Mouse (Mus musculus): ENCODE results near the gene Polr2e.
A peak's percentile ranks its signal among the peaks of the same experiment; 100 is the strongest.

Polr2e gene

DNA sequence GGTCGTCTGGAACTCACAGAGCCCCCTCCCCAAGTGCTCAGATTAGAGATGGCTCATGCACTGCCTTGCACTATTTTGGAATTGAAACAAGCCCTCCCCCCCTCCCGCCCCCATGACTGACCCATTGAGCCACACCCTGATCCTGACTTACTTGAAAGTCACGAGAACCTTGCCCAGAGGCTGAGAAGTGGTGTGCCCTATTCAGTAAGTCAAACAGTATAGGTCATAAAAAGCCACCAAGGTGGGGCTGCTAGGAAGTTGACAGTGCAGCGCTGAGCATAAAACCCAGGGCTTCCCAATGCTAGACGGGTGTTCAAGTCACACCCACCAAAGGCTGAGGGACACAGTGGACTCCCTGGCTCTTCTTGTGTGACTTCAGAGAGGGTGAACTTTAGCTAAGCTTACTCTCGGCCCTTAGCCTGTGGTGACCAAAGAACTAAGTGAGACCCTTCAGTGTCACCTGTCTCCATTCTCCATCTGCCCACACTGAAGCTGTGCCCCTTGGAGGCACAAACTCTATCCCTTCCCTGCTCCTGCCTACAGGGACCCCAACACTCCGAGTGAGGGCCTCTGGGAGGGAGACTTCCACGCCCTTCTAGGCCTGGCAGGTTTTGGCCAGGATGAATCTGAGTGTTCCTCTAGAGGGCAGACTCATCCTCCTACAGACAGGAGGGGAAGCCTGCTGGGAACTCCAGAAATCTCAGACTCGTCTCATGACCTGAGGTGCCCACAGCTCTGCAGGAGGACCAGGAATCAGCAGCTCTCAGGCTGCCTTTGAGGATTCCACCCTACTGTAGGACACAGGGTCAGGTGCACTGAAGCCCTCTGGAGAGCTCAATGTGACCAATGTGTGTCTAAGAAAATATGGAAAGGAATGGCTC, 5.8 kb downstream of the Polr2e start:
- peak; percentile 65 for DNase-seq

DNA sequence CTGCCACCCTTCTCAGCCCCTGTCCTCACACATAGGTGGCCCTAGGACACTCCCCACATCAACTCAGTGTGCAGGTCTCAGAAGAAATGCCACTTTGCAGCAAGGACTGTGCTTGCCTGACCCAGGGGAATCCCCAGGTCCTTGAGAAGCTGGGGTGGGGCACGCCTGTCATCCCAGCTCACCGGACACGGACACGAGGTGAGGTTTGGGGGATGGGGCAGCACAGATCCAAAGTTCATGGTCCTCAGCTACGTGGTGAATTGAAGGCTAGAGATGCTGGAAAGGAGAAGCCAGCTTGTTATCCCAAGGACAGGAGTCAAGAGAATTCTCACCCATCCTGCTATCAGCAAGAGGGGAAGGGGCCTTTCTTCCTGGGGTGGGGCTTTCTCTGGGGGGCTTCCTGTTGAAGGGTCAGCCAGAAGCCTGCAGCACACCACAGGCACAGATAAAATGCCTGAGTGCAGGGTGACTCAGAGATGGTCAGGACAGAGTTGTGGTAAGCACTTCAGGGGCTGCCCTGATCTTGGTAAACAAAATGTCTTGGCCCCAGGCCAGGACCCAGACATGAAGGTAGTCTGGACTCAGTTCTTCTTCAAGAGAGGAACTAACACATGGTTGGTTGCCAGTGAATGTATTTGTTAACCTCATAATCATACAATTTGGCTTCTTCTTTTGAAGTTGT, 6.7 kb downstream of the Polr2e start:
- no peak for DNase-seq

DNA sequence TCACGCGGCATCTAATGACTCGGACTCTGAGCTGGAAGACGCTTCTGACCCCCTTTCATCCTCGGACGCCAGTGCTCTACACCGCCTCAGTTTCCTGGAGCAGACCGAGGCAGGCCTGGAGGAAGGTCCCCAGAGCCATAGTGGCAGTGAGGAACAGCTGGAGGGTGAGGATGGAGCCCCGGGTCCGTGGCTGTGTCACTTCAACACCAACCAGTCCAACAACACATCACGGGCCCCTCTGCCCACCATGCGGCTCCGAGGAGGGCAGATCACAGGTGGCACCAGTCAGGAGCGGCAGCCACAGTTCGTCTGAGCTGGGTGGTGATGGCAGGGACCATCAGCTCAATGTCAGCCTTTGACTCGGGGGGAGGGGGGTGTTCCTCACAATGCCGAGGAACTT, 8.9 kb downstream of the Polr2e start:
- no peak for DNase-seq

DNA sequence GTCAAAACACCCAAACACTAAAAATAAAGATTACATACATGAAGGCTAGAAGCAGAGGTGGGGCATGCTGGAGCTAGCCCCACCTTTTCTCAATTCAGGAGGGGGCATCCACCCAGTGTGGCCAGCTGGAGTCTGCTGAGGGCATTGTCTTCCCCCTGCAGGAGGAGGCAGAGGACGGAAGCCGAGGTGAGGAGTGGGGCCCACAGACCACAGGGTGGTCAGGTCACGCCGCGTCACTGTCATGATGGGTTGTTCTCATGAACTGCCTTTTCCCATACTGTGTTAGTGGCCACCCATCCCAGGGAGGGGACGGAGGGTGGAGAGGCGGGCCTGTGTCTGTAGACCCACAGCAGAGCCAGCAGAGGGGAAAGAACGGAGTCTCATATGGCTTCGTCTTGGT, 9.4 kb downstream of the Polr2e start:
- no peak for DNase-seq

DNA sequence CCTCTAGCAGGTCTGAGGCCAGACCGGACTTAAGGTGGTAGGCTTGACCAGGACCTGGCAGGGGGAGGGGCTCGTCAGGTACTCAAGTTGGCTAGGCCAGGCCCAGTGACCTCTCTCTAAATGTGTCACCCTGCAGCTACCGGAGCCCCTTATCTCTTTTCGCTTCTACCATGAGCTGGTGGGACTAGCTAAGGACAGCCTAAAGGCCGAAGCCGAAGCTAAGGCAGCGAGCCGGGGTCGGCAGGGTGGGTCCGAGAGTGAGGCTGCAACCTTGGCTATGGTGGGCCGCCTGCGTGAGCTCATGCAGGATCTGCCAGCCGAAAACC, 11.1 kb downstream of the Polr2e start:
- DNase-seq = no peak

DNA sequence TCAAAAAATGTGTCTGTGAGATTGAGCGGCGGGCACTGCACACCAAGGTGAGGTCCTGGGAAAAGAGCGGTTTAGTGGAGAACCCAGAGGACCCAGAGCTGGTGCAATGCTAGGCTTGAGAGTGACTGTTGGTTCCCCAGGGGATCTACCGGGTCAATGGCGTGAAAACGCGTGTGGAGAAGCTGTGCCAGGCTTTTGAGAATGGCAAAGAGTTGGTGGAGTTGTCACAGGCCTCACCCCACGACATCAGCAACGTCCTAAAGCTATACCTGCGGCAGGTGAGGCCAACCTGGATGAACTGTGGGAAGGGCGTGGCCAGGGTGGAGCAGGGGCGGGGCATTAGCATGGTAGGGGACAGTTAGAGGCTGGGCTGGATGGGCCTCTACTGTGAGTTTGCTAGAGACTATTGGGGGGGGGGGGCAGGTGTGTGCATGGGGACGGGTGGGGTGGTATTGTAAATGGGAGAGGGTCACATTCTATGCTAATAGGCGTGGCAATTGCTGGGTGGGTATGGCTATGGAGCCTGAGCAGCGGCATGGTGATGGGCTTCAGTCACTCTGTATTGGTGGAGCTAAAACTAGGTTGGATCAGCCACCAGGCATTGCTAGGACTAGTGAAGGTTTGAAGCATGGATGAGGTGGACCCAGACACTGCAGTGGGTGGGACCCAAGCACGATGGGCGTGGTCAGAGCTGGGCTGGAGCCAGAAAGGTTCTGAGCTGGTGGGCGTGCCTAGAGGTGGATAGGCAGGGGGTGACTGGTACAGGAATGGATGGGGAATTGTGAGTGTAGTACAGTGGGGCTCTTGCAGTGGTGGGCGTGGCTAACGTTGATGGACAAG, 11.7 kb downstream of the Polr2e start:
- DNase-seq = no peak

DNA sequence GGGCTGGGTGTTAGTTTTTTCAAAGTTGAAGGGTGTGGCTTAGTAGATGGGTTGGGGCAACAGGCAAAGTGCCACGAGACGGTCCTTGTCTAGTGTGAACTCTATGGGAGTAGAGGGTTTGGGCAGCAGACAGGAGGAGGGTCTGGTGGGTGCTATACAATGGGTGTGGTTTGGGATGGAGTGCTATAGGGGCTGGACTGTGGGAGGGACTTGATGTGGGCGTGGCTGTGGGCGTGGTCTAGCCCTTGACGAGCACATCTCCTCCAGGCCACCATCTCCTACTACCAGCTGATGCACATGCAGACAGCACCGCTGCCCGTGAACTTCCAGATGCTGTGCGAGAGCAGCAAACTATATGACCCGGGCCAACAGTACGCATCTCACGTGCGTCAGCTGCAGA, 13.7 kb downstream of the Polr2e start:
- DNase-seq = no peak

DNA sequence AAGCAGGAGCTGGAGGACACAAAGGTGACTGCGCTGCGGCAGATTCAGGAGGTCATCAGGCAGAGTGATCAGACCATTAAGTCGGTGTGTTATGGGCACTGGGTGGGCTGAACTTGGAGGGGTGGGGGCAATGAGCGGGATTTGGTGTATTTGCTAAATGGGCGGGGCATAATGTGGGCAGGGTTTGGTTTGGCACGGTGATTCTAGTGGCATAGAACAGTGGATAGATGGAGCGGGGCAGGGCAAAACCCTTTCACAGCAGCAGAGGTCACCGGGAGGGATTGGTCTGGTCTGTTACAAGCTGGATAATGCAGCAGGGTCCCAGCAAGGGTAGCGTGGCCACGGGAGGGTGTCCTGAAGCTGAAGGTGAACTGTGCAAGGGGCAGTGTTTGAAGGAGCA, 14.1 kb downstream of the Polr2e start:
- DNase-seq = no peak

DNA sequence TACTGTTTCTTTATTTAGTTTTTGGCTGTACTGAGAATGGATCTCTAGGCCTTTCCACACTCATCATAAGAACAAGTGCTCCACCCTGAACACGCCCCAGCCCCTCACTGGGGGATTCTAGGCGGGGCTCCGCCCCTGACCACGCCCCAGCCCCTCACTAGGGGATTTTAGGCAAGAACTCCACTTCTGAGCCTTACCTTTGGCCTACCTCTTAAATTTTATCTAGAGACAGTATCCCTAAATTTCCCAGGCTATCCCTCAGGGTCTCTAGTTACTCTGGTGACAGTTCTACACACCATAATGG, 14.6 kb downstream of the Polr2e start:
- no peak for DNase-seq

DNA sequence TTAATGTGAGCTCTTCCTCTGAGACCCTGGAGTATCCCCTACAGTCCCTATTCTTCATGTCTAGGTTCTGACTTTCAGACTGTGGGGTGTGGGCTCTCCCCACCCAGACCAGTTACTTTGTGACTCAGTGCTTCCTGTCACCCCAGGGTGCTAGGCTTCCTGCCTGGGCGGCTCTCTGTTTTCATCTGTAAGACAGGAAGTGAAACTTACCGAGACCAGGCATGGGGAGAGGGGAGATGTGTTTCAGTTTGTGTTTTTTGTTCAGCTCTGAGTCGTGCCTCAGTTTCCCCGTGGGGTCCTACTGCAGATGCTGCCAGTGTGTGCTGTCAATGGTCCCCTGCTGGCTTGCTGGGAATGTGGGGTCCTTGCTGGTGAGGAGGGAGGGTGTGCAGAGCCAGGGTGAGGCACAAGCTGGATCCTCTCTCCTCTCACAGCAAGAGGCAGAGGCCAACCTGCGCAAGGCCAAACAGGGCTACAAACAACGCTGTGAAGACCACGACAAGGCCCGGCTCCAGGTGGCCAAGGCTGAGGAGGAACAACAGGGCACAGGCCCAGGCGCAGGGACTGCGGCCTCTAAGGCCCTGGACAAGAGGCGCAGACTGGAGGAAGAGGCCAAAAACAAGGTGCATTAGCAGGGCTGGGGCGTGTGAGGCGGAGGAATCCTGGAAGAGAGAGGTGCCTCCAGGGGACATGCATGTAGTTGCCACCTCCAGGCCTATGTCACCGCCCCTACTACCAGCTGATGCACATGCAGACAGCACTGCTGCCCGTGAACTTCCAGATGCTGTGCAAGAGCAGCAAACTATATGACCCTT, 15.2 kb downstream of the Polr2e start:
- DNase-seq = no peak

DNA sequence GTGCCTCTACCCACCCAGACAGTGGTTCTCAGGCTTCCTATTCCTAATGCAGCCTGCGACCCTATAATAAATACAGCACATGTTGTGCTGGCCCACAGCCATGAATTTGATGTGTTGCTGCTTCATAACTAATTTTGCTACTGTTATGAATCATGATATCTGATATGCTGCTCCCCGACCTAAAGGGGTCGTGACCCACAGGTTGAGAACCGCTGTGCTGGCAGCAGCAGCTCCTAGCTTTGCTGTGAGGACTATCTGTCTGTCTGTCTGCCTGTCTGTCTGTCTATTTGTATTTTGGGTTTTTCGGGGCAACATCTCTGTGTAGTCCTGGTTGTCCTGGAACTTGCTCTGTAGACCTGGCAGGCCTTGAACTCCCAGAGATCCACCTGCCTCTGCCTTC, 15.8 kb downstream of the Polr2e start:
- DNase-seq = no peak

DNA sequence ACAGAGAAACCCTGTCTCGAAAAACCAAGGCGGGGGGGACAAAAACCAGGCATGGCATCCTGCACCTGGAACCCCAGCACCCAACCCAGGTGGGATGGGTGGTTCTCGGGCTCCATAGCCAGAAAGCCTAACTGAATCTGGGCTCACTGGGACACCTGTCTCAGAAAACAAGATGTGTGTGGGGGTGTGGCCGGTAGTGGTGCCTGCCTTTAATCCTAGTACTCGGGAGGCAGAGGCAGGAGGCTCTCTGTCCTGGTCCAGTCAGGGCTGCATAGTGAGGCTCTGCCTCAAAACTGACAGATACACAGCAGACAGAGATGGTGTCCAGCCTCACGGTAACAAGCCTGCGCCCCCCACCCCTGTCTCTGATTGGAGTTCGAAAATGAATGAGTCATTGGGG, 16.8 kb downstream of the Polr2e start:
- no peak for DNase-seq

DNA sequence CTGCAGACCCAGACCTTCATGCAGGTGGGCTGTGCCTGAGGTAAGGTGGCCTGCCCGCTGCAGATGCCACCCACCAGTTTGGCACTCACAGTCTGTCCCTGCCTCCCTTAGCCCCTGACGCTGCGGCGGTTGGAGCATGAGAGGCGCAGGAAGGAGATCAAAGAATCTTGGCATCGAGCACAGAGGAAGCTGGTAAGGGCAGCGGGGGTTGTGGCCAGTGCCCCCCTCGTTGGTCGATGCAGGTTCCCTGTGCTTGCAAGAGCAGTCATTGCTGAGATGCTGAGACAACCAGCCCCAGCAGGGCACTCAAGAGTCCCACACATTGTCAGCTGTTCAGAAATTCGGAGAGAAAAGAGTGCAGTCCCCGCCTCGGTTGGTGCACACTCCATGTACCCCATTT, 17.4 kb downstream of the Polr2e start:
- no peak for DNase-seq

DNA sequence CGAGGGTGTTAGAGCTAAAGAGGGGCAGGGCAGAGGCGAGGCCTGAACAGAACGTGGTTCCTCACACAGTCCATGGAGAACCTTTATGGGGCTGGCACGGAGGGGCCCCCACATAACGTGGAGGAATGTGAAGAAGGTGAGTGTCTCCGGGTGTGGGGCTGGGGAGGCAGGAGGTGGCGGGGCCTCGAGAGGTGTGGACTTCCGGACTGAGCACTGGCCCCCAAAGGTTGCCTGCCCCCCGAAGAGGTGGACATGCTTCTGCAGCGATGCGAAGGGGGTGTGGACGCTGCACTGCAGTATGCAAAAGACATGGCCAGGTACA, 18.3 kb downstream of the Polr2e start:
- no peak for DNase-seq

DNA sequence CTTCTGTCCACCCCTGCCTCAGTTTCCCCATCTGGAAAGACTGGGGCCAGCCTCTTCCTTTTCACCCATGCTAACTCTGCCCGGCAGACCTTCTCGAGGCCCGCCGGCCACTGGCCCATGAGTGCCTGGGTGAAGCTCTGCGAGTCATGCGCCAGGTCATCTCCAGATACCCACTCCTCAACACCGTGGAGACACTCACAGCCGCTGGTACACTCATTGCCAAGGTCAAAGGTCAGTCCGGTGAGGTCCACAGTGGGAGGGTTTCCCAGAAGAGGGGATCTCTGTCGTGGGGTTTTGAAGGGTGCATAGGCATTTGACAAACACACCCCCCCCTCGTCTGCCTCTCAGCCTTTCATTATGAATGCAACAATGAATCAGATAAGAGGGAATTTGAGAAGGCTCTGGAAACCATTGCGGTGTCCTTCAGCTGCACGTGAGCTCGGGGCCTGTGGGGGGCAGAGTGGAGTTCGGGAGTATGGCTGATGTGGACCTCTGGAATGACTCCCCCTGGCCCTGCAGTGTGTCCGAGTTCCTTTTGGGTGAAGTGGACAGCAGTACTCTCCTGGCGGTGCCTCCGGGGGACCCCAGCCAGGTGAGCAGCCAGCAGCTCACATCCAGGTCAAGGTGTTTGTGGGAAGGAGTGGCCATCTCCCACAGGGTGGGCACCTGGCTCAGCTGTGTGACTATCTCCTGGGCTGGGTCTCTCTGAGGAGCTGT, 18.8 kb downstream of the Polr2e start:
- no peak for DNase-seq

DNA sequence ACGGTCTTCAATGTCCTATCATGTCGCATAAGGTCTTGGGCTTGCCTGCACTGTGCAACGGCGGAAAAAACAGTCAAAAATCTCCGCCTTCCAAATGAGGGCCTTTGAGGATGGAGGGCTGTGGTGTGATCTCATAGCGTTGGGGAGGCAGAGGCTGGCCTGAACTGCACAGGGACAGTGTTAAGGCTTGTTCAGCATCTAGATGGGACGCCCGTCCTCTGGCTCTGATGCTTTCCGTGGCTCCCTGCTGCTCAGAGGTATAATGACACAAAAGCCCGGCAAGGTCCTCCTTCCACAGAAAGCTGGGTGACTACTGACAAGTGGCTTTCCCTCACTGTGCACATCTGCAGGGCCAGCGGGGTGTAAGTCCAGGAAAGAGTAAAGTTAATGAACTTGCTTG, 19.4 kb downstream of the Polr2e start:
- DNase-seq = no peak

DNA sequence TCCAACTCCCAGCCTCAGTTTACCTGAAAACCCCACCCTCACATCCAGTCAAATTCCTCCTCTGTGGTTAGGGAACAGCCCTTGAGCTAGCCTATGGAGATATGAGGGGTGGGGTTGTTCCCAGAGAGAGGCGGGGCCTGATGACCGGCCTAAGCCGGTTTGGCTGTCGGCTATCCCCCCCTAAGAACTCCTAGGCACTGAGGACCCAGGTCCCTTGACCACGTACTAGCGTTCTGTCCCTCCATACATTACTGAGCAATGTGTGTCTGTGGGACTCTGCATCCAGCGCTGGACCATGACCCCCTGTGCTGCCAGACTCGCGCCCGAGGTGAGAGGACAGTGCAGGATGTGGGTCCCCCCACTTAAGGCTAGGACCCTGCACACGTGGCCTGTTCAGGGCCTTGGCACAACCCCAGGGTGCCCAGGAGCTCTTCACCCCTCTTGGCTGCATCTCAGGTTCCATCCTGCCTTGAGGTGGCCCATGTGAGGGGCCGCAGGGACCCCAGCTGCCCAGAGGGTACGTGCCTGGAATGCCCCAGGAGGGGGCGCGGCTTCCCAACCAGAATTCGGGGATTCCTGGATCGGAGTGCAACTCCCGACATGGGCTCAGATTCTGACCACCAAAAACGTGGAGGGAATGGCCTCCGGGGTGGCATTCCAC, 20.0 kb downstream of the Polr2e start:
- DNase-seq = peak; percentile 74

DNA sequence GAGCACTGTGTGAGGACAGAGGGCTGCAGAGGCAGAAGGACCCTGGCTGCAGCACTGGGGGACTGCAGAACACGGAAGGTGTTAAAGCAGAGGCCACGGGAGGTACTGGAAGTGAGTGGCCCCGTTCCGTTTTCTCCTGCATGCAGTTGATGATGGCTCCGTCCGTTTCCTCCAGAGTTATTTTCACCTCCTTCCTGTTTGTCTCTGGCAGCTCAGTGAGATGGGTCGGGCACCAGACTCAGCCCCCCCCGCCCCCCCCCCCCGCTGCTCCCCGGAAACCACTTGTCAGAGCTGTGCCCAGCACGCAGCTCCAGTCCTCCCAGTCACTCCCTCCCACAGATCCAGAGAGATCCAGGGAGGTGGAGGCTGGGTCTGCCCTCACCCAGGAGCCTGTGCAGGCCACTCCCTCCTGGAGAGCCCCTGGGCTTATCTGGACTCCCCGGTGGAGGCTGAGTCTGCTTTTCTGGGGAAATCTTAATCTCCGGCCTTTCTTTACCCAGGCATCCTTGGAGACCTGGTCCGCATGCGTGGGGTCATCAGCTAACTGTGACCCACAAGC, 20.8 kb downstream of the Polr2e start:
- DNase-seq = no peak

DNA sequence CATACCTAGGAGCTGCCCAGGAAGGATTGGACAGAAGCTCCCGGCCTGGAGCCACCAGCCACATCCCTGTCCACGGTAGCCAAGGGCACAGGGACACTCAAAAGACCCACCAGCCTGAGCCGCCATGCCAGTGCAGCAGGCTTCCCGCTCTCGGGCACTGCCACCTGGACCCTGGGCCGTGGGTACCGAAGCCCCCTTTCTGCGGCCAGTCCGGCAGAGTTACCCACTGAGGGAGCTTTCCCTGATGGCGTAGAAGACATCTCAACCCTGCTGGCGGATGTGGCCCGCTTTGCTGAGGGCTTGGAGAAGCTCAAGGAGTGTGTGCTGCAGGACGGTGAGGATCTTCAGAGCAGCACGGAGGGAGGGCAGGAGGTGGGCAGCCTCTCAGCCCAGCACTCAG, 21.8 kb downstream of the Polr2e start:
- no peak for DNase-seq

DNA sequence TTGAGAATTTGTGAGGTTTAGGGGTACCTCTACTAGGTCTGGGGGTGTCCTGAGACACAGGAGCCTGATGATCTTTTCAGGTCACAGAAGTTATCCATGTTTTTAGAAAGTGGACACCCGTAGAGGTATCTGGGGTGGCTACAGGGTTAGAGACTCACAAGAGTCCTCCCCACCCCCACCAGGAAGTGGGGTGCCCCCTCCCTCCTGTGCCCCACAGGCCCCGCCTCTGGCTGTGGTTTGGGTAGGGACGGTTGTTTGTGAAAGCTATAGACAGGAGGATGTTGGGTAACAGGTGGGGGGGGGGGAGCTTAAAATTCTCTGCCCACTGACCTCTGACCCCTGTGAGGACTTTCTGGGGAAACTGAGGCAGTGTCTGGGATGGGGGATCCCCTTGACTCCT, 22.2 kb downstream of the Polr2e start:
- DNase-seq = no peak

DNA sequence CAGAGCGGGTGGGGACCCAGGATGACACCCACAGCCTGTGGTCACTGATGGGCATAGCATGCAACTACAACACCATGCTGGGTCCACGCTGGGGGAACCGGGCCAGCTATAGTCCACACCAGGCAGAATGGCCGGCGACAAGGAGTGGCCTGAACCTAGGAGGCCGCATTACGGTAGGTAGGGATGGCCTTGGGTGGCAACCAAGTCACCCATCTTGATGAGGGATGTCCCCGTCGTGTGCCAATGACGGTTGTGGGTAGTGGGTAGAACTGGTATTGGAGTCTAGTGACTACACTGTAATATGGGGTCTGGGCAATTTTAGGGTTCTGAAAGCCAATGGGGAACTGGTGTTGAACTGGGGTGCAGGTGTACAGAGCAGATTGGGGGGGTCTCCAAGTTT, 22.7 kb downstream of the Polr2e start:
- no peak for DNase-seq

DNA sequence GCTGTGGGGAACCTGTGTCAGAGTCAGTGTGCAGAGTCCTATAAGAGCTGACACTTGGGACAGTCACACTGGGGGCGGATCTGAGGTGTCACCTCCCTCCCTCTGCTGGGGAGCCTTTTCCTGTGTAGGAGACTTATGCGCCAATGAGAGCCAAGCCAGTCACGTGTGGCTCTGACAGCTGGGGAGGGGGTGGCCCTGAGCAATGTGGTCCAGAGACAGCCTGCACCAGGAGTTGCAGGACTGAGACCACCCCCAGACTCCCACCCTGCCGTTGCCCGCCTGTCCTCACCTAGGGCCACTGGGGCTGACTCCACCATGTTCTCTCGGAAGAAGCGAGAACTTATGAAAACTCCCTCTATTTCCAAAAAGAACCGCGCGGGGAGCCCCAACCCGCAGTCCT, 23.1 kb downstream of the Polr2e start, which contains the start of gene Arhgap45:
Arhgap45 (plus strand) TSS at position 143 of the 400 bp plus-strand sequence.
- no peak for DNase-seq
